Mouse (Mus musculus): ENCODE results near the gene Taf7l. TPM values are rescaled to one million over a fixed set of nuclear protein-coding genes. Genes with fewer than 3 reads are reported as not detected.

The Taf7l gene
- polyA plus RNA-seq (2015; fragmentation: Nextera tagmentation; extraction: Ambion mirVana) = 0.57 TPM in 1 of 2 replicates, not detected in the other

- 87% methylated on average over 25 of the region's 25 CpGs for WGBS
- Histone ChIP-seq H3K27ac (ENCODE audit: low read length) (no peak within 1 kb of the TSS), H3K4me1 (ENCODE audit: control insufficient read depth, insufficient read depth, low read length) (no peaks in the 10 kb centered on the region), H3K36me3 (ENCODE audit: control insufficient read depth, insufficient read depth, low read length) (no peaks in the 10 kb centered on the region), H3K27me3 (ENCODE audit: control insufficient read depth, insufficient read depth, low read depth, low read length) (no peaks in the 10 kb centered on the region), H3K9ac (ENCODE audit: low read depth, low read length) (no peak within 1 kb of the TSS), H3K4me3 (ENCODE audit: low read depth, low read length) (no peak within 1 kb of the TSS), H3K4me2 (ENCODE audit: low read length) (no peak within 1 kb of the TSS), H3K9me3 (replicated peaks; ENCODE audit: control insufficient read depth, low read length, poor library complexity, severe bottlenecking) (peaks cover 9% of the 10 kb centered on the region; the same call in 1 of the 2 replicates)
- ATAC-seq = no peak
These were observed at the start of gene Taf7l for GRCm38 (mm10) chrX:134476290-134476689. Taf7l (minus strand) TSS chrX:134476490.

DNA sequence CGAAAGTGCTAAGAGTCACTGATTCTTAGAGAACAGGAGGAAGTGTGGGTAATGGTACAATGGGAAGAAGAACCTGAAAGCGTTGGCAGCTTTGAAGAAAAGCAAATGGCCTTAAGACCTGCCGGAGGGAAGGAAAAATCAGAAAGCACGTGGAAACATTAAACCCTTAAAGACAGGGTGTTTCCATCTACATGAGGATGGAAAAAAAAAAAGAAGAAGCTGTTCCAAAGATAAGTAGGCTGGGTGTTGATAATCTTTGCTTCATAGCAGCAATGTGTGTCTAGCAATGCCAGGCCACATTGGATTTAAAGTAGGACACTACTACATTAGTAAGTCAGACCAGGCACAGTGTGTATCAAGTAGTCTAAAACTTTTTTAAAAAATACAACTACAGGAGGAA, 49.0 kb upstream of the Taf7l start:
- Histone ChIP-seq H3K27me3 (ENCODE audit: control insufficient read depth, insufficient read depth, low read depth, low read length) (no peaks in the 10 kb centered on the region), H3K4me2 (ENCODE audit: low read length) (no peak overlapping the region), H3K36me3 (ENCODE audit: control insufficient read depth, insufficient read depth, low read length) (no peaks in the 10 kb centered on the region), H3K4me3 (ENCODE audit: low read depth, low read length) (no peak overlapping the region), H3K9ac (ENCODE audit: low read depth, low read length) (no peak overlapping the region), H3K4me1 (ENCODE audit: control insufficient read depth, insufficient read depth, low read length) (no peaks in the 10 kb centered on the region), H3K27ac (ENCODE audit: low read length) (no peak overlapping the region), H3K9me3 (replicated peaks; ENCODE audit: control insufficient read depth, low read length, poor library complexity, severe bottlenecking) (no peaks in the 10 kb centered on the region)
- ATAC-seq = no peak
- WGBS = 86% methylated on average over 4 of the region's 4 CpGs

- H3K4me3 ChIP-seq (ENCODE audit: low read depth, low read length) = no peak overlapping the region
- no peaks in the 10 kb centered on the region for H3K36me3 ChIP-seq (ENCODE audit: control insufficient read depth, insufficient read depth, low read length)
- WGBS = 80% methylated on average over 4 of the region's 4 CpGs
- ATAC-seq = no peak
- no peak overlapping the region for H3K9ac ChIP-seq (ENCODE audit: low read depth, low read length)
- H3K27ac ChIP-seq (ENCODE audit: low read length) = no peak overlapping the region
- H3K27me3 ChIP-seq (ENCODE audit: control insufficient read depth, insufficient read depth, low read depth, low read length) = no peaks in the 10 kb centered on the region
- H3K9me3 ChIP-seq (replicated peaks; ENCODE audit: control insufficient read depth, low read length, poor library complexity, severe bottlenecking) = no peaks in the 10 kb centered on the region
- no peak overlapping the region for H3K4me2 ChIP-seq (ENCODE audit: low read length)
- H3K4me1 ChIP-seq (ENCODE audit: control insufficient read depth, insufficient read depth, low read length) = no peaks in the 10 kb centered on the region
These were observed 47.5 kb upstream of the Taf7l start for GRCm38 (mm10) chrX:134523772-134524171.

DNA sequence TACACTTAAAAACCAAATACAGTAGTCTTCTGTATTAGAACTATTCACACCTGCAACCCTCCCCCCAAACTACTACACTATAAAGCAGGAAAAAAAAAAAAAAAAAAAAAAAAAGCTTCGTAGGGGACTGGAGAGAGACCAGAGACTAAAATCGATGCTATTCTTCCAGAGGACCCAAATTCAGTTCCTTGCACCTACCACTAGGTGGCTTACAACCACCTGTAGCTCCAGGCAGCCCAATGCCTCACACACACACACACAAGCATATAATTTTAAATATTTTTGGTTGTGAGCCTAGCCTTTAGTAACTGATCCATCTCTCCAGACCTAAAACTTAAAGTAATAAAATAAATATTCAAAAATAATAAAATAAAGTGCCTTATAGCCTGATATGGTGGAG, 33.2 kb upstream of the Taf7l start:
- Histone ChIP-seq H3K27me3 (ENCODE audit: control insufficient read depth, insufficient read depth, low read depth, low read length) (no peaks in the 10 kb centered on the region; the same call in 1 of the 2 replicates), H3K4me3 (ENCODE audit: low read depth, low read length) (no peak overlapping the region), H3K4me2 (ENCODE audit: low read length) (no peak overlapping the region), H3K9me3 (replicated peaks; ENCODE audit: control insufficient read depth, low read length, poor library complexity, severe bottlenecking) (no peaks in the 10 kb centered on the region), H3K9ac (ENCODE audit: low read depth, low read length) (no peak overlapping the region), H3K4me1 (ENCODE audit: control insufficient read depth, insufficient read depth, low read length) (no peaks in the 10 kb centered on the region), H3K36me3 (ENCODE audit: control insufficient read depth, insufficient read depth, low read length) (no peaks in the 10 kb centered on the region), H3K27ac (ENCODE audit: low read length) (no peak overlapping the region)
- WGBS = 55% methylated on average over 2 of the region's 2 CpGs
- no peak for ATAC-seq

- Histone ChIP-seq H3K27me3 (ENCODE audit: control insufficient read depth, insufficient read depth, low read depth, low read length) (no peaks in the 10 kb centered on the region; the same call in 1 of the 2 replicates), H3K9me3 (replicated peaks; ENCODE audit: control insufficient read depth, low read length, poor library complexity, severe bottlenecking) (no peaks in the 10 kb centered on the region), H3K36me3 (ENCODE audit: control insufficient read depth, insufficient read depth, low read length) (no peaks in the 10 kb centered on the region), H3K4me2 (ENCODE audit: low read length) (no peak overlapping the region), H3K9ac (ENCODE audit: low read depth, low read length) (no peak overlapping the region), H3K27ac (ENCODE audit: low read length) (no peak overlapping the region), H3K4me3 (ENCODE audit: low read depth, low read length) (no peak overlapping the region), H3K4me1 (ENCODE audit: control insufficient read depth, insufficient read depth, low read length) (no peaks in the 10 kb centered on the region)
- no peak for ATAC-seq
- 69% methylated on average over 6 of the region's 6 CpGs for WGBS
These were observed 31.7 kb upstream of the Taf7l start for GRCm38 (mm10) chrX:134507977-134508376.

DNA sequence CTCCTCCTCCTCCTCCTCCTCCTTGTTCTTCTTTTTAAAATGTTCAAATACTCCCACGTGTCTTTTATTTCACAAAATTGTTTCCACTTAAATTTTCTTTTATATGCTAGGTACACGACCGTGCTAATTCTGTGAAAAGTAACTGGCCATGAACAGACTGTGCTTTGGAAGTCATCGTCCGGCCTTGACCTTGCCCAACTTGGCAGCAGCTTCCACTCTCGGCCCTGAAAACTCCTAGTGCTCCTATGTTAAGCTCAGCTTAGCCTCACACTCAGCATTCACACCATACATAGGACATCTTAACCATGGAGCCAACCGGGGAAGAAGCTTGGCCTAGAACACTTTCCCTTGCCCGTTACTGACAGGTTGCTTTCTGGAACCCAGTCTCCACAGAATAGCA, 24.4 kb upstream of the Taf7l start:
- Histone ChIP-seq H3K27me3 (ENCODE audit: control insufficient read depth, insufficient read depth, low read depth, low read length) (no peaks in the 10 kb centered on the region), H3K4me1 (ENCODE audit: control insufficient read depth, insufficient read depth, low read length) (no peaks in the 10 kb centered on the region), H3K9ac (ENCODE audit: low read depth, low read length) (no peak overlapping the region), H3K27ac (ENCODE audit: low read length) (no peak overlapping the region), H3K4me3 (ENCODE audit: low read depth, low read length) (no peak overlapping the region), H3K4me2 (ENCODE audit: low read length) (no peak overlapping the region), H3K36me3 (ENCODE audit: control insufficient read depth, insufficient read depth, low read length) (no peaks in the 10 kb centered on the region), H3K9me3 (replicated peaks; ENCODE audit: control insufficient read depth, low read length, poor library complexity, severe bottlenecking) (no peaks in the 10 kb centered on the region)
- ATAC-seq = no peak
- 86% methylated on average over 8 of the region's 8 CpGs for WGBS

GRCm38 (mm10) chrX:134481720-134482119, 5.4 kb upstream of the Taf7l start:
- 78% methylated on average over 3 of the region's 3 CpGs for WGBS
- Histone ChIP-seq H3K4me2 (ENCODE audit: low read length) (no peak overlapping the region), H3K9ac (ENCODE audit: low read depth, low read length) (no peak overlapping the region), H3K4me1 (ENCODE audit: control insufficient read depth, insufficient read depth, low read length) (no peaks in the 10 kb centered on the region), H3K4me3 (ENCODE audit: low read depth, low read length) (no peak overlapping the region), H3K27ac (ENCODE audit: low read length) (no peak overlapping the region), H3K9me3 (replicated peaks; ENCODE audit: control insufficient read depth, low read length, poor library complexity, severe bottlenecking) (no peaks in the 10 kb centered on the region), H3K27me3 (ENCODE audit: control insufficient read depth, insufficient read depth, low read depth, low read length) (no peaks in the 10 kb centered on the region), H3K36me3 (ENCODE audit: control insufficient read depth, insufficient read depth, low read length) (no peaks in the 10 kb centered on the region)
- ATAC-seq = no peak

GRCm38 (mm10) chrX:134474988-134475710, 1.1 kb downstream of the Taf7l start:
- no peaks in the 10 kb centered on the region for H3K36me3 ChIP-seq (ENCODE audit: control insufficient read depth, insufficient read depth, low read length)
- H3K27ac ChIP-seq (ENCODE audit: low read length) = no peak overlapping the region
- peak overlapping the region; percentile 12; the same call in 1 of the 2 replicates for H3K4me2 ChIP-seq (ENCODE audit: low read length)
- 79% methylated on average over 43 of the region's 67 CpGs for WGBS
- no peak overlapping the region for H3K4me3 ChIP-seq (ENCODE audit: low read depth, low read length)
- peak; percentile 28; the same call in 1 of the 2 replicates for ATAC-seq
- H3K9me3 ChIP-seq (replicated peaks; ENCODE audit: control insufficient read depth, low read length, poor library complexity, severe bottlenecking) = peaks cover 9% of the 10 kb centered on the region; the same call in 1 of the 2 replicates
- no peaks in the 10 kb centered on the region for H3K4me1 ChIP-seq (ENCODE audit: control insufficient read depth, insufficient read depth, low read length)
- H3K27me3 ChIP-seq (ENCODE audit: control insufficient read depth, insufficient read depth, low read depth, low read length) = no peaks in the 10 kb centered on the region
- no peak overlapping the region for H3K9ac ChIP-seq (ENCODE audit: low read depth, low read length)

- H3K36me3 ChIP-seq (ENCODE audit: control insufficient read depth, insufficient read depth, low read length) = 0 out of 2 replicates have a peak, but pooled peaks cover 2% of the 10 kb centered on the region
- H3K4me3 ChIP-seq (ENCODE audit: low read depth, low read length) = no peak overlapping the region
- no peak overlapping the region for H3K4me2 ChIP-seq (ENCODE audit: low read length)
- no peaks in the 10 kb centered on the region for H3K27me3 ChIP-seq (ENCODE audit: control insufficient read depth, insufficient read depth, low read depth, low read length)
- ATAC-seq = no peak
- 66% methylated on average over 3 of the region's 3 CpGs for WGBS
- H3K9me3 ChIP-seq (replicated peaks; ENCODE audit: control insufficient read depth, low read length, poor library complexity, severe bottlenecking) = no peaks in the 10 kb centered on the region
- no peak overlapping the region for H3K9ac ChIP-seq (ENCODE audit: low read depth, low read length)
- H3K4me1 ChIP-seq (ENCODE audit: control insufficient read depth, insufficient read depth, low read length) = no peaks in the 10 kb centered on the region
- H3K27ac ChIP-seq (ENCODE audit: low read length) = no peak overlapping the region
These were observed 49.0 kb downstream of the Taf7l start for GRCm38 (mm10) chrX:134427307-134427706.

Measured in midbrain, embryonic 16.5 days (tissue).